Mouse (Mus musculus): ENCODE measurements at regions not wholly inside any gene's neighbourhood (a gene's known extent, or its start where the extent isn't known, plus 50 kb on each side); places are given as distances from the start of the nearest gene placed in this dataset.

DNA sequence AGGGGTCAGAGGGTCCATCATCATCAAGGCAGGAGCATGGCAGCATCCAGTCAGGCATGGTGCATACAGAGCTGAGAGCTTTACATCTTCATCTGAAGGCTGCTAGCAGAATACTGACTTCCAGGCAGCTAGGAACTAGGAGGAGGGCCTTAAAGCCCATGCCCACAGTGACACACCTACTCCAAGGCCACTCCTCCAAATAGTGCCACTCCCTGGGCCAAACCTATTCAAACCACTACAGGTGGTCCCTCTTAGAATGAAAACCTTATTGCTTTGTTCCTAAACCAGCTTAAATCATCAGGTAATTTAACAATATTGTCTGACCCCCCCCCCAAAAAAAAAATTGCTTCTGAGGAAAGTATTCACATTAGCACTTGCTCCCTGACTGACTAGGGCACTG lies 190.3 kb downstream of the Zfp326 start:
- Histone ChIP-seq H3K36me3 (ENCODE audit: control insufficient read depth, insufficient read depth, low read length) (no peaks in the 10 kb centered on the region), H3K4me2 (replicated peaks; ENCODE audit: low read depth) (no peak overlapping the region), H3K4me1 (replicated peaks; ENCODE audit: control insufficient read depth, insufficient read depth) (no peaks in the 10 kb centered on the region), H3K27ac (replicated peaks) (no peak overlapping the region), H3K9me3 (ENCODE audit: control insufficient read depth, low read length) (no peaks in the 10 kb centered on the region), H3K27me3 (ENCODE audit: control insufficient read depth, insufficient read depth, low read length) (no peaks in the 10 kb centered on the region), H3K4me3 (ENCODE audit: low read depth, low read length) (no peak overlapping the region), H3K9ac (ENCODE audit: low read length) (no peak overlapping the region)
- no peak for DNase-seq (ENCODE audit: low spot score)
- TF ChIP-seq CTCF (IDR thresholded peaks at IDR 0.05; ENCODE audit: low read depth) (no peak), EP300 (optimal IDR thresholded peaks at IDR 0.05) (no peak)
- no peak for ATAC-seq (ENCODE audit: low FRiP score, low TSS enrichment)

- TF ChIP-seq EP300 (optimal IDR thresholded peaks at IDR 0.05) (no peak), CTCF (IDR thresholded peaks at IDR 0.05; ENCODE audit: low read depth) (no peak)
Observed at GRCm38 (mm10) chr5:106064366-106064765, 188.0 kb downstream of the Zfp326 start.

DNA sequence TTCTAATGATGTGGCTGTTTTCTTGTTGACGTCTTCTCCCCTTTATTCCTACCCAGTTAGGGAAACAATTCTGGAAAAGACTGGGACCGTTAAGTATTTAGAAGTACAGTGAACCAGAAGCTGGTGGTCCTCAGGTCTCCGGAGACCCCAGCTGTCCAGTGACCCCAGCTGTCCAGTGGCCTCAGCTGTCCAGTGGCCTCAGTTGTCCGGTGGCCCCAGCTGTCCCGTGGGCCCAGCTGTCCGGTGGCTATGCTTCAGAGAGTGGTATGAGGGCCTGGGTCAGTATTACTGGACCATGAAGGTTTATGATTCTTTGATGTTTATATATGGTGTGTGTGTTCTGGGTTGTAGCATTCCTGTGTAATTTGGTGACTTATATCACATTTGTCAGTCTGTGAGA lies 186.6 kb downstream of the Zfp326 start:
- H3K9me3 ChIP-seq (ENCODE audit: control insufficient read depth, low read length) = no peaks in the 10 kb centered on the region
- no peak overlapping the region for H3K4me3 ChIP-seq (ENCODE audit: low read depth, low read length)
- no peaks in the 10 kb centered on the region for H3K27me3 ChIP-seq (ENCODE audit: control insufficient read depth, insufficient read depth, low read length)
- DNase-seq (ENCODE audit: low spot score) = no peak
- H3K27ac ChIP-seq (replicated peaks) = no peak overlapping the region
- H3K4me1 ChIP-seq (replicated peaks; ENCODE audit: control insufficient read depth, insufficient read depth) = no peaks in the 10 kb centered on the region
- 86% methylated on average over 6 of the region's 6 CpGs for WGBS
- no peak overlapping the region for H3K4me2 ChIP-seq (replicated peaks; ENCODE audit: low read depth)
- H3K9ac ChIP-seq (ENCODE audit: low read length) = no peak overlapping the region
- no peak for ATAC-seq (ENCODE audit: low FRiP score, low TSS enrichment)
- TF ChIP-seq CTCF (IDR thresholded peaks at IDR 0.05; ENCODE audit: low read depth) (no peak), EP300 (optimal IDR thresholded peaks at IDR 0.05) (no peak)
- H3K36me3 ChIP-seq (ENCODE audit: control insufficient read depth, insufficient read depth, low read length) = no peaks in the 10 kb centered on the region

More at GRCm38 (mm10) chr5:106064366-106064765, 188.0 kb downstream of the Zfp326 start:
- no peak overlapping the region for H3K27ac ChIP-seq (replicated peaks)
- DNase-seq (ENCODE audit: low spot score) (no peak), ATAC-seq (ENCODE audit: low FRiP score, low TSS enrichment) (no peak)
- H3K9ac ChIP-seq (ENCODE audit: low read length) = no peak overlapping the region
- no peak overlapping the region for H3K4me3 ChIP-seq (ENCODE audit: low read depth, low read length)
- no peak overlapping the region for H3K4me2 ChIP-seq (replicated peaks; ENCODE audit: low read depth)
- H3K9me3 ChIP-seq (ENCODE audit: control insufficient read depth, low read length) = no peaks in the 10 kb centered on the region
- H3K36me3 ChIP-seq (ENCODE audit: control insufficient read depth, insufficient read depth, low read length) = no peaks in the 10 kb centered on the region
- WGBS = 83% methylated on average over 7 of the region's 7 CpGs
- no peaks in the 10 kb centered on the region for H3K4me1 ChIP-seq (replicated peaks; ENCODE audit: control insufficient read depth, insufficient read depth)
- H3K27me3 ChIP-seq (ENCODE audit: control insufficient read depth, insufficient read depth, low read length) = no peaks in the 10 kb centered on the region

- no peak for ATAC-seq (ENCODE audit: low FRiP score, low TSS enrichment)
- no peak overlapping the region for H3K27ac ChIP-seq (replicated peaks)
- no peak overlapping the region for H3K4me2 ChIP-seq (replicated peaks; ENCODE audit: low read depth)
- H3K4me3 ChIP-seq (ENCODE audit: low read depth, low read length) = no peak overlapping the region
- H3K36me3 ChIP-seq (ENCODE audit: control insufficient read depth, insufficient read depth, low read length) = no peaks in the 10 kb centered on the region
- no peaks in the 10 kb centered on the region for H3K9me3 ChIP-seq (ENCODE audit: control insufficient read depth, low read length)
- WGBS = 6% methylated on average over 9 of the region's 9 CpGs
- H3K27me3 ChIP-seq (ENCODE audit: control insufficient read depth, insufficient read depth, low read length) = no peaks in the 10 kb centered on the region
- H3K4me1 ChIP-seq (replicated peaks; ENCODE audit: control insufficient read depth, insufficient read depth) = no peaks in the 10 kb centered on the region
- H3K9ac ChIP-seq (ENCODE audit: low read length) = no peak overlapping the region
- no peak for DNase-seq (ENCODE audit: low spot score)
- TF ChIP-seq EP300 (optimal IDR thresholded peaks at IDR 0.05) = no peak
- no peak for TF ChIP-seq CTCF (IDR thresholded peaks at IDR 0.05; ENCODE audit: low read depth)
Observed at GRCm38 (mm10) chr5:106056631-106057030, 180.3 kb downstream of the Zfp326 start.

DNA sequence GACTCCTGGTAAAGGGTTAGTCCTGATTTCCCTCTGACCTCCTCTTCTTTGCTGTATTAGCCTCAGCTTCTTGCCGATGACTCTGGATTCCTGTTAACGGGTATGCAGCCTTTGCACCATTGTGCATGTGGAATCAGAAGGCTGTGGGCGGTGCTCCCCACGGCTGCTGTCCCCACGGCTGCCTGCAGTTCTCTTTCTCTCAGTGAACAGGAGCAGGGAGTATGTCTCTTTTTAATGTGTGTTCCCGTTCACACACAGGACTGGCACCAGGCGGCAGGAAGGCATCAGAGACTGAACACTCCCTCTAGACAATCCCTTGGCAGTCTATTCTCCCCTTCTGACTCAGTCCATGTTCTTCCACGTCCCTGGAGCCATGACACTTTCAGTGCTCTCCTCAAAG lies 178.9 kb downstream of the Zfp326 start:
- H3K36me3 ChIP-seq (ENCODE audit: control insufficient read depth, insufficient read depth, low read length) = no peaks in the 10 kb centered on the region
- TF ChIP-seq EP300 (optimal IDR thresholded peaks at IDR 0.05) (no peak), CTCF (IDR thresholded peaks at IDR 0.05; ENCODE audit: low read depth) (no peak)
- no peak overlapping the region for H3K9ac ChIP-seq (ENCODE audit: low read length)
- H3K27me3 ChIP-seq (ENCODE audit: control insufficient read depth, insufficient read depth, low read length) = no peaks in the 10 kb centered on the region
- H3K4me3 ChIP-seq (ENCODE audit: low read depth, low read length) = no peak overlapping the region
- H3K4me2 ChIP-seq (replicated peaks; ENCODE audit: low read depth) = no peak overlapping the region
- no peaks in the 10 kb centered on the region for H3K4me1 ChIP-seq (replicated peaks; ENCODE audit: control insufficient read depth, insufficient read depth)
- ATAC-seq (ENCODE audit: low FRiP score, low TSS enrichment) (no peak), DNase-seq (ENCODE audit: low spot score) (no peak)
- H3K27ac ChIP-seq (replicated peaks) = no peak overlapping the region
- H3K9me3 ChIP-seq (ENCODE audit: control insufficient read depth, low read length) = no peaks in the 10 kb centered on the region
- 36% methylated on average over 8 of the region's 8 CpGs for WGBS

GRCm38 (mm10) chr5:106051026-106051425 lies 174.7 kb downstream of the Zfp326 start:
- Histone ChIP-seq H3K36me3 (ENCODE audit: control insufficient read depth, insufficient read depth, low read length) (no peaks in the 10 kb centered on the region), H3K4me2 (replicated peaks; ENCODE audit: low read depth) (no peak overlapping the region), H3K4me3 (ENCODE audit: low read depth, low read length) (no peak overlapping the region), H3K9me3 (ENCODE audit: control insufficient read depth, low read length) (no peaks in the 10 kb centered on the region), H3K9ac (ENCODE audit: low read length) (no peak overlapping the region), H3K4me1 (replicated peaks; ENCODE audit: control insufficient read depth, insufficient read depth) (no peaks in the 10 kb centered on the region), H3K27ac (replicated peaks) (no peak overlapping the region), H3K27me3 (ENCODE audit: control insufficient read depth, insufficient read depth, low read length) (no peaks in the 10 kb centered on the region)
- TF ChIP-seq CTCF (IDR thresholded peaks at IDR 0.05; ENCODE audit: low read depth) (no peak), EP300 (optimal IDR thresholded peaks at IDR 0.05) (no peak)
- ATAC-seq (ENCODE audit: low FRiP score, low TSS enrichment) = no peak
- DNase-seq (ENCODE audit: low spot score) = no peak
- 85% methylated on average over 8 of the region's 8 CpGs for WGBS
